Mouse (Mus musculus) liver, adult 2 months (tissue): ENCODE measurements around the gene Ssc5d.

Experiments
- CTCF ChIP-seq: fragments of 200-500 bp; IDR thresholded peaks from 2 replicates; pipeline ENCODE4 v1.5.1; 2011; ENCODE audit warnings: low read depth, low read length, control low read depth
- POLR2A ChIP-seq: fragments of 200-500 bp; IDR thresholded peaks from 2 replicates; pipeline ENCODE4 v1.6.1; 2011; ENCODE audit warnings: low read length, control low read depth; ENCODE audit not compliant: insufficient read depth; ENCODE audit errors: extremely low read depth

DNA sequence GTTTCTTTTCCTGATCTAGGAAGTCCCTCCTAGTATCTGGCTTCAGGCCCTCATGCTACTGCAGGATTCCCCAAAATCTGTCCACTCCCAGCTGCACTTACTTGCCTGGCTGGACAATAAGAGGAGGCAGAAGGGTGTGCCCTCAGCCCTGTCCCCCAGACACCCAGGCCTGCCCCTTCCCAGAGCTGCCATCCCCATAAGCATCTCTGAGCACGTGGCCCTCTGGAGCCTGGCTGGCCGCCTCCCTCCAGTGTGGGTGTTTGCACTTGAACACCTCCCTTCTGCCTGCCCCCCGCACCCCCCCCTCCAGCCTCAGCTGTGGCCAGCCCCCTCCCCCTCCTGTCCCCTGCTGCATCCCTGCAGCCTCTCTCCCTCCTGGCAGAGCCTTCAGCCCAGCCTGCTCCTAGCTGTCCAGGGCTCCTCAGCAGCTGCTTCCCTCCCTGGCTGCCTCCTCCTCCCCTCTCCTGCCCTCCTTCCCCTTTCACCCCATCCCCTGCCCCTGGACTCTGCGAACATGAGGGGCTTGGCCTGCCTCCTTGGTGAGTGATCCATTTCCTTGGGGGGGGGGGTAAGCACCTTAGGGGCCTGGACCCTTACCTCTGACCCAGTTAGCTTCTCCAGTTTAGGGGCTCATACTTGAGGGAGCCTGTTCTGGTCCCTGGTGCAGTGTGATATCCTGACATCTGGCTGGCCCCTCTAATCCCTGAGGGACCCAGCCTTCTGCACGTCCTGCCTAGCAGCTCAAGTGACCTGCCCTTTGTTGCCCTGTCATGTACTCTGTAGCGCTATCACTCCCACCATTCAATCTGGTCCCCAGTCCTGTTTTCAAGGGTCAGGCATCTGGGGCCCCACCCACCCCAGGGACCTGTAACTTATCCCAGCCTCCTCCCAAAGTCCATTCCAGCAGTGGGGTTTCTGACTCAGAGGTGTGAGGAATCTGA is at the start of gene Ssc5d:
- TF ChIP-seq POLR2A, result no peak
- no peak for TF ChIP-seq CTCF
